Mouse (Mus musculus) layer of hippocampus, adult 9-11 months (tissue): ENCODE data around the gene Fmnl2.

Source experiments
- DNase-seq: peaks from one replicate; pipeline ENCODE4 v3.0.0; 2022

Gene Fmnl2

DNA sequence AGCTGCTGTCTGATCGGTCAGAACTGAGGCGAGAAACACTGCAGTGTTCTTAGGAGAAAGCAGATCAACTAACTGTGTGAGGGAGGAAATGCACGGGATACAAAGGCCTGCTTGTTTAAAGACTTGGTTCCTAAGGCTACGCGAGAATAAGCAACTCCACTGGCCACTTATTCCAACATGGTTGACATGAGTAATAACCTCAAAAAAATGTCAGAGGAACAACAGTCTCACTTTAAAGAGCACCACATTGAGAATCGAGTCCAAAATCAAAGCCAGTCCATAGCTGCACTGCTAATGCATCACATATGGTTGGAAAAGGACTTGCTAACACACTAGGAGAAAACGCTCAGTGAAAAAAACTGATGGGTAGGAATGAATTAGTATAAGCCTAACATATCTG lies 196.1 kb downstream of the Fmnl2 start:
- DNase-seq, result no peak

DNA sequence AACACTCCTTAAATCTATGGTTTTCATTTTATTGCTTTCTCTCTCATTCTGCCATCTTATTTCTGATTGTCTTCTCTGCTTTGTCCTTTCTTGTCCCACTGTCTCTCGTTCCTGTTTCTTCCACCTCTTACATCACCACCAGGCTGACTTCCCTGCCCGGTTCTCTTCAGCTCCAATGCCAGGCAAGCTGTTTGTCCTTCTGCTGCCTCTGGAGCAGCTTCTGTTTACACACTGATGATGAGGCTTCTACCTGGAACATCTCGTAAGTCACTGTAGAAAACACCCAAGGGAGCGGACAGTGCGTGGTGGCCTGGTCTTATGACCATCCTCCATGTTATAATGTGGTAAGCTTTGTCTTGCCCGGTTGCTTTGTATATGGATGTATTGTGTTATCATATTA lies 198.9 kb downstream of the Fmnl2 start:
- no peak for DNase-seq

DNA sequence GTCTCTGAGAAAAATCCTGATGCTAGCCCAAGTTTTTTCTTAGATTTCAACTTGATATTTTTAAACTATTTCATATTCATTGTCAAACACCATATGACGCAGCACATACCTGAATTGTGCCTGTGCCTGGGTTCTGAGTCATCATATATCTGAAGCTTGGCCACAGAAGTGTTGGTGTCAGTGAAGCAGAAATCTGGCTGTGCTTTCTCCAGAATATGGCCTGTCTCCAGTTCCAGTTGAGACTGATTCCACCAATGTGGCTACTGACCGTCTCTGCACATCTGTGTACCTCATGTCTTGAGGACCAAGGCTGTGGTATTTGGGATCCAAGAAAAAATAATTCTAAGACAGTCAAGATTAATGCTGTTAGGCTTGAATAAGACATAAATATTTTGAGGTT lies 199.6 kb downstream of the Fmnl2 start:
- no peak for DNase-seq

DNA sequence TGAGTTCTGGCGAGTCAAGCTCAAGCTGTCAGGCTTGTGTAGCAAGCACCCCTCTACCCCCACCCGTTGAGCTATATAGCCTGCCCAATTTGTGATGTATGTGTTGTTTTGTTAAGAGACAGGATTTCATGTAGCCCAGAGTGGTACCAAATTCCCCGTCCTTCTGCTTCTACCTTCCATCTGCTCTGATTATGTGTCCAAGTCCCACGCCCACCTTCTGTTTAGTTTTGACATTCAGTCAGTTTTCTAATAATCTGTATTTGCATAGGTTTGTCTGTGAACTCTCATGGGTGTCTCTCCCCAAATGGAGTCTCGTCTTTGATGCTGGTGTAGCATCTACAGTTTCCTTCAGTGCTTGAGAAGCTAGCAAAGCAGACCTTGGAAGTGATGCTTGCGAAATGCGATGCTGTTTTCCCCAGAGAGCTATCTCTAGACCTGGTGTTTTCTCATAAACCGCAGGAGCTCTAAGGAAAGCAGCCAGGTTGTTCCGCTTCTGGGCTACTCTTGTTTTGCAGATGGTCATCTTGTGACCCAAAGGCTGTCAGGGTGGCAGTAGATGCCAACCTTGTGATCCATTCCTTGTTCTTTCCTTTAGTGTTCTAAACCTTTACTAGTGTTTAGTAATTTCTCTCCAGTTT lies 203.8 kb downstream of the Fmnl2 start:
- peak; percentile 69 for DNase-seq

DNA sequence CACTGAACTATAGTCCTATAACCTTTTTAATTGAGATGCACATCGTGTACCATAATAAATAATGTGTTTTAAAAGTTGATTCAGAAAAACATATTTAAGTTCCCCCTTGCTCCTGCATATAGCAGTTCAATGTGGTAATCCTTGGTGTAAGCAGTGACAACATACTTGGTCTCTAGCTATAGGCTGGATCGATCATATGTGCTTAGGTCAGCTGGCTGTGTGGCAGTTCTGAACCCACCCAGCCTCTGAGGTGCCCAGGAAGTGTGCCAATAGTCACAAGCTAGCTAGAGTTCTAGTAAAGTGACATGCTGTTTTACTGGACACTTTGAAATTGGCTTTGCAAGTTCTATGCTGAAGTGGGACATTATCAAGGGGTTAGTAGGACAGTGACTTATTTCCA lies 209.3 kb downstream of the Fmnl2 start:
- DNase-seq, result no peak

DNA sequence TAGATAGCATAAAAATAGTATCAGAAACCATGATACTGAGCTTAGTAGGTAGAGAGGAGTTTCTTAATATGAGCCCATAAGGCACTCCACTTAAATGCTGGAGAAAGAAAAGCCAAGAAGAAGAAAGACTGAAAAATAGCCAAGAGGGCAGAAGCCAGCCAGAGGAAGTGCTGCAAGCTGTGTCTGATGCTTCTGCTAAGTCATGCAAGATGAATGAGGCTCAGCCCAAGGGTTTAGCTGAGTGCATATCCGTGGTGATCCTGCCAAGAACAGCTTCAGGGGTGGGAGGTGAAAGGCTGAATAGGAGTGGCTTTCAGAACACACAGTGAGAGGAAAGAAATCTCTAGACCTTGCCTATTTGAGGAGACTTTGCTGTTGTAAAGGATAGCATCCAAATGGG lies 212.9 kb downstream of the Fmnl2 start:
- DNase-seq, result no peak

DNA sequence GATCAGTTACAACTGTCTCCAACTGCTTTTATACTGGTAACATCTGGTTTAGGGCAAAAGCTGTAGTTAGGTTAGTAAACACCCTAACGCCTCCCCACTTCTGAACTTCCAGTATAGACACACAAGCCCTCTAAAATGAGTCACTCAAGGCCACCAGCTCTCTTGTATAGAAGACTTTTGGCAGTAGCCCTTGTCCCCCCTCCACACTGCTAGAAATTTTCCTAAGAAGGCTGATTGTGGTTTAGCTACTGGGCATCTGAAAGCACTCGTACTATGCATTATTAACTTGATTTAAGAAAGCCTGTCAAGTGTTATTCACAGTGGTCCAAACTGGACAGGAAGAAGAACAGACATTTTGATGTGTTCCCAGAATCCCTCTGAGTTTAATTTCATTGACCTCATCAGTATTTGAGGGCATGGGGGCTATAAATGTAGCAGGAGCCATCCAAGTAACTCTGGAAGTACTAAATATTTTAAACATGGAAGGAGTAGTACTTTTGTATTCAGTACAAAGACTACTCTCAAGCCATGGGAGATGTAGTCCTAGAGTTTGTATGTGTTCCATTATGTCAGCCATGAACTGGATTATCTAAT lies 222.1 kb downstream of the Fmnl2 start:
- no peak for DNase-seq

DNA sequence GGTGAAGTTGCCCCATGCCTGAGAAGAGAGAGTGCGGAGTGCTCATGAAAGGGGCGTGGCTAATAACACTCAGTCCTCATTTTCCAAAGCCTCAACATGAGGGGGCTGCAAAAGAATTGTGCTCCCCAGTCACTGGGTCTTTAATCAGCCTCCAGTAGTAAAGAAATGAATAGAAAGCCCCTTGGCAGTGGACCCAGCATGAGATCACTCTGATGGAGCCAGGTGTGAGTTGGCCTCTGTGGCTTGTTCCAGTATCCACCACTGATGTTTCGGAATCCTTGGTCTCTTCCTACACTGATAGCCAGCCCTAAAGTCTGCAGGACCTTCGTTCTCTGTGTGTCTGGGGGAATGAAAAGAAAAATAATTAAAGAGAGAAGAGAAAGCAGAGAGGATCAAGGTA lies 224.4 kb downstream of the Fmnl2 start:
- DNase-seq, result no peak

DNA sequence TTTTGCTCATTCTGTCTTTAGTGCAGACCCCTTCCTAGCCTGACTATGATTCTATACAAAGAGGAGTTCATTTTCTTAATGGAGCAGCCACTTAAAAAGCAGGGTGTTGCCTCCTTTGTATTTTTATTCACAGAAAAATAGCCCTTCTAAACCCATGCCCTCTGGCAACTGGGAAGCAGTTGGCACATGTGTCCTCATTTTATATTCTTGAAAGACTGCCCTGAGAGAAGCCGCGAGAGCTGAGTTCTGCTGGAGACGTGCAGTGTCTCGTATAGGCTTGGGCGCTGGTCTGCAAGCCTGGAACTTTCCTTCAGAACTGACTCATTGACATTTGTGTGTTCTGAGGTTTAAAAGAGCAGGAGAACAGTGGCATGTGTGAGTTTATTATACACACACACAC lies 224.8 kb downstream of the Fmnl2 start:
- no peak for DNase-seq

DNA sequence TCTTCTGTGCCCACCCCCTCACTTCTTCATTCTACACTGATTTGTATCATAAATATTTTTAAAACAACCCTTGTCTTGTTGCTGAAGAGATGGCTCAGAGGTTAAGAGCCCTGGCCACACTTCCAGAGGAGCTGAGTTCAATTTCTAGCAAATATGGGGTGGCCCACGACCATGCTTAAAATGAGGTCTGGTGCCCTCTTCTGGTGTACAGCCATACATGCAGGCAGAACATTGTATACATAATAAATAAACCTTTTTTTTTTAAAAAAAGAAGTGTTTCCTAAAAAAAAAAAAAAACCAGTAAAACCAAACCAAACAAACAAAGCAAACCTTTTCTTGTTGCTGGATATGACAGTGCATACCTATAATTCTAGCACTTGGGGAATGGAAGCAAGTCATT lies 225.6 kb downstream of the Fmnl2 start:
- no peak for DNase-seq

DNA sequence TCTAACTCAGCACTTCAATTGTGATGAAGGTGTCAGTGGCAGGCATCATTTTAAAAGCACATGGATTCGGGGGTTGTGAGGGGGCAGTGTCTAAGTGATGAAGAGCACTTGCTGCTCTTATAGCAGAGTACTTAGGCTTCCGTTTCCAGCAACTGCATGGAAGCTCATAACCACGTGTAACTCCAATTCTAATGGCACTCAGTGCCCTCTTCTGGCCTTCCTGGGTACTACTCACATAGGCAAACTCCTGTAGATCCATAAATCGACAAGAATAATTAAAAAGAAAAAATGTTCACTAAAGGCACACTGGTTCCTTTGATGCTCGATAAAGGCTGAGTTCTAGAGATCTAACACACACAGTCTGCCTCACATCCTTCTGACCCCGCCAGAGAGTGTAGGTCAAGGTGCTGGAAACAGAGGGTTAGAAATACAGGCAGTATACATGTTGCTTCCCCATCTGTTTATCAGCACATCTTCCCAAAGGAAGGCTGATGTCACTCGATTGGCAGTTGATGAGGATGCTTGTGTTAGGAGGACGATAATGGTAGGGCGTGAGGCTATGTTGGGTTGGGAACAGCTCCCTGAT lies 228.1 kb downstream of the Fmnl2 start:
- no peak for DNase-seq

DNA sequence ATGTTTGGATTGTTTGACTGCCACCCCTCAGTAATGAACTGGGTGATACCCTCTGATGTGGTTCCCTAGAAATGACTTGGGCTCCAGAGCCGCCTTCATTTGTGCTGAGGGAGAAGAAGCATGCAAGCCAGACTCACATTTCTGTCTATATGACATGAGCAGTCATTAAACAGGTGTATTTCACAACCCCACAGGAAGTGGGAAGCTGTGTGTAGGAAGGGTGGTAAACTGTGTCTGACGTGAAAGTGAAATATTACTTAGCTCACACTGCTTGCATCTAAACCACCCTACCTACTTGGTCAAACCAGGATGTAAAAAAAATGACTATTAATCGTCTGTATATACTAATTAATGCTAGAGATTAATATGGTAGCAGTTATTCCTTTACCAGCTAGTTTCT lies 231.1 kb downstream of the Fmnl2 start:
- no peak for DNase-seq

DNA sequence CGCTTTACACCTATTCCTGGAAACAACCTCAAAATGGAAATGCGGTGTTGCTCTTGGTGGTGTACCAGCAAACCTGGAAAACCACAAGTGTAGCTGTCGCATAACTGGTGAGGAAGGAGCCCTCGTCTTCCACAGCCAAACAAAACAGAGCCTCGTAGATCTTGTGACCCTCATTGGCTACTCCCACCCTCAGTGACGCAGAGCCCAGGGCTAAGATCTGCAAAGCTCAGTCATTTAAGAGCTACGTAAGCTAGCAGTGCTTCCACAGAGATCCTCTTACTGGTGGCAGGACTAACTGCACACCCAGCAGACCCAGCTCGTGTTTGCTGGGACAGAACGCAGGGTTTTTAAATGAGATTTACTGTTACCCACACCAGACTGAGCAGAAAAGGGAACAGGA lies 237.4 kb downstream of the Fmnl2 start:
- no peak for DNase-seq

DNA sequence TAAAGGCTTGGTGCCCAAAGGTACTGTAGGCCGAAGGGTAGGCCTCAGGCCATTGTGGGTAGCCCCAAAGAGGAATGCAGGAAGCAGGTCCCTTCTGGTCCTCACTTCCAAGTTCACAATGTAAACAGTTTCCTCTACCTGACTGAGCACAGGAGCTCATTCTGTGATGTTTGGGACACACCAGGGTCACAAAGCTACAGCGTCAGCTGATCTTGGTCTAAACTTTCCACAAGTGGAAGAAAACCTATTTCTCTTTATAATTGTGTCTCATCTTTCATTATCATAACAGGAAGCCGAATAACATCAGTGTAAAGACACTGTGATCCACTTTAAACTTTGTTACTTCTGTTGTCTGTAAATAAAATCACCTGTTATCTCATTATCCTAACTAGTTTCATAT lies 237.8 kb downstream of the Fmnl2 start:
- DNase-seq, result no peak

DNA sequence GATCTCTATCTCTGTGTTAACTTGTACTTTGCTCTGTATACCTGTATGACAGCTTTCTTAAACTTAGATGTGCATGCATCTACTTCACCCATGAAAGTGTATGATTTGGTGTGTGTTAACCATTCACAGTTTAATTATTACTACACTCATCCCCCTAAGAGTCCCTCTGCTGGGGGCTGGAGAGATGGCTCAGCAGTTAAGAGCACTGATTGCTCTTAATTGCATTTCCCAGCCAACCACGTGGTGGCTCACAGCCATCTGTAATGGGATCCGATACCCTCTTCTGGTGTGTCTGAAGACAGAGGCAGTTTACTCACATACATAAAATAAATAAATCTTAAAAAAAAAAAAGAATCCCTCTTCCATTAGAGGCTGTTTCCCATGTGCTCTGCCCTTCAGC lies 242.4 kb downstream of the Fmnl2 start:
- no peak for DNase-seq

DNA sequence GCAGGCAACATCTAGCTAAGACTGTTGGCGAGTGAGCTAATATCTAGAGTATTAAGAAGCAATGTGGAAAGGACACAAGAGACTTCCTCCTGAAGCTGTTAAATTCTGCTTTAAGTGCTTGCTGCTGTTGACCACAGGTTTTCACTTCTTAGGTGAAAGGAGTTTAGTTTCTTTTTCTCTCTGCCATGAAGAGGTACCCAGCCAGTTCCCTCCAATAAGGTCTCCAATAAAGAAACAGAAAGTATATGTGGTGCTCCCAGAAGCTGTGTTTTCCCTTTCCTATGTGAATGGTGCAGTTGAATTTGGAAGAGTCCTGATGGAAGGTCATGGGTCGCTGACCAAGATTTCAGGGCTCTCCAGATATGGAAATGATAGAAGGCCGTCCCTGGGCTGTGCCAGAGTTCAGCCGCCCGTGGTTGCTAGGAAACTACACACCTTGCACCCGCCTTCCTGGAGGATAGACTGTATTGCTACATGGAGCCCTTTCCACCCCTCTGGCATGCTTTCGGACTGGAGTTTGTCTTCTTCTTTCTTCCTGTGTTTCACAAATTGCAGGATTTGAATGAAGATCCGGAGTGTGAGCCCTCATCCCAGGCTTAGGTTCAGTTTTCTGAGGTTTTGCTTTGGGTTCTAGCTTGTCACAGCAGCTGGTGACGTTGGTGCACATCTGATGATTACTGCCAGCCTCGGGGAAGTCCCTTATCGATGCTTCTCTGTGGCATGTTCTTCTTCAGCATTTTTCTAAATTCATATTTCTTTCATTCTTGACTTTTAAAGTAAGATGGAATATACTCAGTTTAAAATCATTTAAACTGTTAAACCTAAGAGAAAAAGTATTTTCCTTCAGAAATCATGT lies 244.5 kb downstream of the Fmnl2 start:
- no peak for DNase-seq

DNA sequence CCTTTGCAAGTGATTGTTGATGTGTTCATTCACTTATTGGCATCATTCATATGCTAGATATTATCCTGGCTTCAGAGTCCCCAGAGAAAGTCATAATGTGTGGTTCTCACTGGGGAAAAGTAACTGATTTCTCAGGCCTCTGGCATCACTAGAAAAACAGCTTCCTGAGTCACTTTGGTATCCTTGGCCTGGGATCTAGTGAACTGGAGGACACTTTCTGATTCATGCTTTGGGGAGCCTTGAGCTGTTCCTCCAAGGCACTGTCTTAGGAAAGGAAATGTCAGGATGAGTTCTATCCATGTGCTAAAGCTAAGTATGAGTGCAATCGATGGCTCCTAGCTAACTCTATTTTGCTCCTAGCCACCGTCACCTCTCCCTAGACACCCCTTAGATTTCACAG lies 245.2 kb downstream of the Fmnl2 start:
- no peak for DNase-seq

DNA sequence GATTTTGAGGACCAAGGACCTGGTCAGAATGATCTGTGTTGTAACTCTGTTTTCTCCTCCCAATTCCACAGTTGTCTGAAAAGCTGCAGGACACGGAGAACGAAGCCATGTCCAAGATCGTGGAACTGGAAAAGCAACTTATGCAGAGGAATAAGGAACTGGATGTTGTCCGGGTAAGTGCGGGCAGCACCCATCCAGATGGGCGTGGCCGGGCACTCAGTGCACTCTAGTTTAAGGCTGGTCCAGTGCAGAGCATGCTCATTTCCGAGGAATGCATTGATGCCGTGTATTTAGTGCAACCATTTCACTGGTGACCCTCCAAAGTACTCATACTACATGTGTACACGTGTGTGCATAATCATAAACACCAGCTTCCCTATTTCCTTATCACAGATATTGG lies 247.7 kb downstream of the Fmnl2 start:
- DNase-seq, result no peak

DNA sequence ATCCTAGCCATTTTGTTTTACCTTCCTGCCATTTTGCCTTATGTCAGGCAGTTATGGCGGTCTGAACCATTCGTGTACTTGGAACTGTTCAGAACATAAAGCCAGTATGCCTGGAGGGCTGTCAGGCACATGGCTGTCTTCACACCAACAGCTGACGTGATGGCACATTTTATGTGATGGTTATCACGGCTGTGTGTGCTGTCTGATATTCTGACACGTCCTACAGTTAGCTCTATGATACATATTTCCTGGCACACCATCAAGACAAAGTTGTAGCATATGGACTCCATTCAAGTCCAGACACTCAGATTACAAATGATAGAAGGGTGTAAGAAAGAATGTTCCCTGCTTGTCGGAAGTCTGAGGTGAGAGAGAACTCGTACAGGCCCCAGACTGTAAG lies 248.4 kb downstream of the Fmnl2 start:
- no peak for DNase-seq

DNA sequence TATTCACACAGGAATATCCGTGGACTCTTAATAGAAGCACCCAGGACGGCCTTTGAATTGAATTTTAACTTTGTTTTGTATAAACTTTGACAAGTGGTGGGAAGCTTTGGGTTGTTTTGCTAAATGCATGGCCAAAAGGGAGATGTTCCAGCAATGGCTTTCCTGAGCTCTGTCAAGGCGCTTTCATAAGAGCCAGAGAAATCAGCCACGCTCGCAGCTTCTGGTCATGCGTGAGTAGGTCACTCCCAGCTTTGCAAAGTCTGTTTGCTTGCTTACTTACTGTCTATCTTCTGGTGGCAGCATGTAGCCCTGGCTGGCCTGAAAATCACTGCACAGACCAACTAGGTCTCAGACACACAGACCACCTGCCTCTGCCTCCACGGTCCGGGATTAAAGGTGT lies 248.8 kb downstream of the Fmnl2 start:
- DNase-seq, result no peak

DNA sequence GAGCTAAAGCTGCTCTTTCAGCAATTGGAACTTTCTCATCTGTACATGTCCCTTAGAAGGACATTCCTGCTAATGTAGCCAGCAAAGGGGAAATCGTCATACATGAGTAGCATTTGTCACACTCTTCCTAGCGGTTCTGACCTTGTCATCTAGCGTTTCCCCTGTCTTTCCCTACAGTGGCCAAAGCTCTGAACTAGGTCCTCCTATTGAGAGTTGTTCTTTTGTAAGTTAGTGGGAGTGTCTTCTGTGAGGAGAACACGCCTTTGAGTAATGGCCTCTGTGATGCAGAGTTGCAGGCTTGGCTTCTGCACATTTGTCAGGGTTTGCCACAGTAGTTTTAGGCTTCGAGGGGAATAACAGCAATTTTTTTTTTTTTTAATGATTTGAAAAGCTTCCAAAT lies 250.9 kb downstream of the Fmnl2 start:
- DNase-seq, result no peak

DNA sequence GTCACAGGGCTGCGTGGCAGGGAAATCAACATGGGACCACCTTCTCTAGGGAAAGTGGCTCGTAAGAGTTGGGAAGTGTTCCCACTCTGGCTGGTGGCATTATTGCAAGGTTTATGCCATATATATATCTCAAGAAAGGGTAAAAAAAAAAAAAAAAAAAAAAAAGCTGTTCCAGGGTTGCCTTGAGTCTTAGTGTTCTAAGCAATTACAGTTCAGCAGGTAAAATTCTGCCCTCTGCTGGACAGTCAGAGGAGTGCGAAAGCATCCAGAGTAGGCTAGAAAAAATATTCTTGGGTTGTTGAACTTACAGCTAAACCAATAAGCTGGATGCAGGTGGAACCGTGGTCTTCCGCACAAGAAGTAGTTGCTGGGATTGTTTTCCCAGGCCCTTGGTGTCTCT lies 264.1 kb downstream of the Fmnl2 start:
- DNase-seq, result peak; percentile 37

DNA sequence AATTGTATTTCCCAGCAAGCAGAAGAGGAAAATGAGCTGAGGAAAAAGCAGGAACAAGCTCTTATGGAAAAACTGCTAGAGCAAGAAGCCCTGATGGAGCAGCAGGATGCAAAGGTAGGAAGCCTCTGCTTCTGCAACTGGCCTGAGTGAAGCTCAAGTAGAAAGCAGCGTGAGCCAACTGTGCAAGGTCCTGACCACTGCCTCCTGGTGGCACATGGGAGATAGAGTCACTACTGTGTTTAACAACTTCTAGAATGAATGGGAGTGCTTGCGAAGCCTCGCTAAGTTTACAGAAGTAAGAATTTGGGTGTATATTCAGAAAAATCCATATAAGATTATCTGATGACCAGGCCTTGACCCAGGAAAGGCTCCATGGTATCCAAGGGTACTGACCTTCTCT lies 268.3 kb downstream of the Fmnl2 start:
- no peak for DNase-seq

DNA sequence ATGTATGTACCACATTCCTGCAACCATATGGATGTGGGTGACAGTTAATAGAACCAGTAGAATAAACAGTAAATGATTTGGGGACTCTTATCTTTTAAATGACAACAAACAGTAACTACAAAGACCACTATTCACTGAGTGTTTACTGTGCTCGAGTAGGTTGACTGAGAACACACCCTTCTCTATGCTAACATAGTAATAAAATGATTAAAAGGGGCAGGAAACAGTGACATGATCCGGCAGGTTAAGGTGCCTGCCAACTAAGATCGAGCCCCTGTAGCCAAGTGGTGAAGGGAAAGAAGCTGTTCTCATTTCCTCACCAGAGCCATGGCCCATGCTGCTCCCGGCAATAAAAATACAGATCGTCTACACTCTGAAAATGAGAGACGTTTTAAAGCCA lies 271.4 kb downstream of the Fmnl2 start:
- no peak for DNase-seq
